Mouse (Mus musculus): ENCODE data around the gene Msl1.

- no peak for TF ChIP-seq CTCF (IDR thresholded peaks at IDR 0.05; ENCODE audit: low read depth)
- no peak for TF ChIP-seq EP300 (optimal IDR thresholded peaks at IDR 0.05)
Observed at GRCm38 (mm10) chr11:98827877-98828276, 32.6 kb downstream of the Msl1 start.

Data from stomach, postnatal 0 days (tissue).